Mouse (Mus musculus): Measurements from ENCODE around the gene Cyb561d1. TPM values are rescaled to one million over a fixed set of nuclear protein-coding genes. Genes with fewer than 3 reads are reported as not detected.

Cyb561d1 gene
- polyA plus RNA-seq, 1 experiment from 2014 or later, result 2.2 TPM

- Histone ChIP-seq H3K9me3 (ENCODE audit: control insufficient read depth, low read length) (no peaks in the 10 kb centered on the region), H3K27ac (ENCODE audit: low read depth, low read length) (peak overlapping the region; percentile 51; the same call in 1 of the 2 replicates), H3K27me3 (ENCODE audit: control insufficient read depth, insufficient read depth, low read length) (no peaks in the 10 kb centered on the region), H3K36me3 (ENCODE audit: control insufficient read depth, insufficient read depth, low read length) (no peaks in the 10 kb centered on the region), H3K9ac (ENCODE audit: low read depth, low read length) (no peak overlapping the region), H3K4me1 (ENCODE audit: control insufficient read depth, insufficient read depth, low read length) (peaks cover 27% of the 10 kb centered on the region), H3K4me2 (replicated peaks; ENCODE audit: low read depth, low read length) (no peak overlapping the region), H3K4me3 (ENCODE audit: low read length) (no peak overlapping the region)
- ATAC-seq (ENCODE audit: low FRiP score, low TSS enrichment), result no peak
- WGBS, result 73% methylated on average over 7 of the region's 7 CpGs
Observed at GRCm38 (mm10) chr3:108195941-108196590, 4.9 kb downstream of the Cyb561d1 start.

- ATAC-seq (ENCODE audit: low FRiP score, low TSS enrichment), result no peak
- H3K9ac ChIP-seq (ENCODE audit: low read depth, low read length), result no peak overlapping the region
- peaks cover 26% of the 10 kb centered on the region for H3K4me1 ChIP-seq (ENCODE audit: control insufficient read depth, insufficient read depth, low read length)
- H3K4me2 ChIP-seq (replicated peaks; ENCODE audit: low read depth, low read length), result no peak overlapping the region
- H3K9me3 ChIP-seq (ENCODE audit: control insufficient read depth, low read length), result no peaks in the 10 kb centered on the region
- H3K27ac ChIP-seq (ENCODE audit: low read depth, low read length), result peak overlapping the region; percentile 38; the same call in 1 of the 2 replicates
- no peak overlapping the region for H3K4me3 ChIP-seq (ENCODE audit: low read length)
- no peaks in the 10 kb centered on the region for H3K27me3 ChIP-seq (ENCODE audit: control insufficient read depth, insufficient read depth, low read length)
- 61% methylated on average over 4 of the region's 4 CpGs for WGBS
- H3K36me3 ChIP-seq (ENCODE audit: control insufficient read depth, insufficient read depth, low read length), result no peaks in the 10 kb centered on the region
Observed at GRCm38 (mm10) chr3:108195287-108195686, 5.7 kb downstream of the Cyb561d1 start.

- Histone ChIP-seq H3K27ac (ENCODE audit: low read depth, low read length) (no peak overlapping the region), H3K4me3 (ENCODE audit: low read length) (no peak overlapping the region), H3K4me1 (ENCODE audit: control insufficient read depth, insufficient read depth, low read length) (peaks cover 26% of the 10 kb centered on the region), H3K9ac (ENCODE audit: low read depth, low read length) (no peak overlapping the region), H3K9me3 (ENCODE audit: control insufficient read depth, low read length) (no peaks in the 10 kb centered on the region), H3K36me3 (ENCODE audit: control insufficient read depth, insufficient read depth, low read length) (no peaks in the 10 kb centered on the region), H3K27me3 (ENCODE audit: control insufficient read depth, insufficient read depth, low read length) (no peaks in the 10 kb centered on the region), H3K4me2 (replicated peaks; ENCODE audit: low read depth, low read length) (no peak overlapping the region)
- ATAC-seq (ENCODE audit: low FRiP score, low TSS enrichment), result no peak
- 65% methylated on average over 4 of the region's 4 CpGs for WGBS
Observed at GRCm38 (mm10) chr3:108193686-108194085, 7.3 kb downstream of the Cyb561d1 start.

- 0 out of 2 replicates have a peak, but pooled peaks cover 3% of the 10 kb centered on the region for H3K27me3 ChIP-seq (ENCODE audit: control insufficient read depth, insufficient read depth, low read length)
- no peak overlapping the region for H3K9ac ChIP-seq (ENCODE audit: low read depth, low read length)
- no peak overlapping the region for H3K4me2 ChIP-seq (replicated peaks; ENCODE audit: low read depth, low read length)
- H3K9me3 ChIP-seq (ENCODE audit: control insufficient read depth, low read length), result no peaks in the 10 kb centered on the region
- H3K36me3 ChIP-seq (ENCODE audit: control insufficient read depth, insufficient read depth, low read length), result no peaks in the 10 kb centered on the region
- ATAC-seq (ENCODE audit: low FRiP score, low TSS enrichment), result no peak
- H3K4me1 ChIP-seq (ENCODE audit: control insufficient read depth, insufficient read depth, low read length), result peaks cover 14% of the 10 kb centered on the region; the same call in 1 of the 2 replicates
- H3K4me3 ChIP-seq (ENCODE audit: low read length), result no peak overlapping the region
- H3K27ac ChIP-seq (ENCODE audit: low read depth, low read length), result no peak overlapping the region
- WGBS, result 62% methylated on average over 5 of the region's 5 CpGs
Observed at GRCm38 (mm10) chr3:108189897-108190296, 11.1 kb downstream of the Cyb561d1 start.

GRCm38 (mm10) chr3:108188716-108189490 is 12.1 kb downstream of the Cyb561d1 start:
- no peak for ATAC-seq (ENCODE audit: low FRiP score, low TSS enrichment)
- no peaks in the 10 kb centered on the region for H3K36me3 ChIP-seq (ENCODE audit: control insufficient read depth, insufficient read depth, low read length)
- 71% methylated on average over 9 of the region's 9 CpGs for WGBS

GRCm38 (mm10) chr3:108187111-108187795 is 13.8 kb downstream of the Cyb561d1 start:
- peak; percentile 33; the same call in 1 of the 2 replicates for ATAC-seq (ENCODE audit: low FRiP score, low TSS enrichment)
- Histone ChIP-seq H3K4me3 (ENCODE audit: low read length) (peak overlapping the region; percentile 74; the same call in 1 of the 2 replicates), H3K36me3 (ENCODE audit: control insufficient read depth, insufficient read depth, low read length) (no peaks in the 10 kb centered on the region), H3K4me2 (replicated peaks; ENCODE audit: low read depth, low read length) (peak overlapping the region; percentile 98), H3K9me3 (ENCODE audit: control insufficient read depth, low read length) (no peaks in the 10 kb centered on the region), H3K4me1 (ENCODE audit: control insufficient read depth, insufficient read depth, low read length) (peaks cover 11% of the 10 kb centered on the region; the same call in 1 of the 2 replicates), H3K27ac (ENCODE audit: low read depth, low read length) (no peak overlapping the region), H3K27me3 (ENCODE audit: control insufficient read depth, insufficient read depth, low read length) (0 out of 2 replicates have a peak, but pooled peaks cover 3% of the 10 kb centered on the region), H3K9ac (ENCODE audit: low read depth, low read length) (peak overlapping the region; percentile 77; the same call in 1 of the 2 replicates)
- 59% methylated on average over 20 of the region's 20 CpGs for WGBS

More at GRCm38 (mm10) chr3:108188716-108189490, 12.1 kb downstream of the Cyb561d1 start:
- H3K9me3 ChIP-seq (ENCODE audit: control insufficient read depth, low read length), result no peaks in the 10 kb centered on the region
- no peak overlapping the region for H3K9ac ChIP-seq (ENCODE audit: low read depth, low read length)
- H3K4me3 ChIP-seq (ENCODE audit: low read length), result no peak overlapping the region
- H3K27ac ChIP-seq (ENCODE audit: low read depth, low read length), result no peak overlapping the region
- H3K27me3 ChIP-seq (ENCODE audit: control insufficient read depth, insufficient read depth, low read length), result 0 out of 2 replicates have a peak, but pooled peaks cover 3% of the 10 kb centered on the region
- no peak overlapping the region for H3K4me2 ChIP-seq (replicated peaks; ENCODE audit: low read depth, low read length)
- peaks cover 11% of the 10 kb centered on the region; the same call in 1 of the 2 replicates for H3K4me1 ChIP-seq (ENCODE audit: control insufficient read depth, insufficient read depth, low read length)

GRCm38 (mm10) chr3:108186098-108187047 is 14.6 kb downstream of the Cyb561d1 start, which contains the start of gene Amigo1:
Amigo1 (plus strand) TSS chr3:108186335.
- Histone ChIP-seq H3K9me3 (ENCODE audit: control insufficient read depth, low read length) (no peaks in the 10 kb centered on the region), H3K4me3 (ENCODE audit: low read length) (peak within 1 kb of the TSS; percentile 74), H3K4me1 (ENCODE audit: control insufficient read depth, insufficient read depth, low read length) (peaks cover 11% of the 10 kb centered on the region; the same call in 1 of the 2 replicates), H3K4me2 (replicated peaks; ENCODE audit: low read depth, low read length) (peak within 1 kb of the TSS; percentile 98), H3K27me3 (ENCODE audit: control insufficient read depth, insufficient read depth, low read length) (0 out of 2 replicates have a peak, but pooled peaks cover 3% of the 10 kb centered on the region), H3K9ac (ENCODE audit: low read depth, low read length) (peak within 1 kb of the TSS; percentile 77), H3K36me3 (ENCODE audit: control insufficient read depth, insufficient read depth, low read length) (no peaks in the 10 kb centered on the region), H3K27ac (ENCODE audit: low read depth, low read length) (no peak within 1 kb of the TSS)
- WGBS, result 2% methylated on average over 70 of the region's 100 CpGs
- peak; percentile 84 for ATAC-seq (ENCODE audit: low FRiP score, low TSS enrichment)
